Mouse (Mus musculus): ENCODE measurements at regions not wholly inside any gene's neighbourhood (a gene's known extent, or its start where the extent isn't known, plus 50 kb on each side); places are given as distances from the start of the nearest gene placed in this dataset.

GRCm38 (mm10) chrX:45340661-45341060 is 250.0 kb downstream of the Prr32 start:
- DNase-seq (ENCODE audit: low read depth, low spot score) = peak; percentile 8

All from 3T3-L1 (cell line).